Mouse (Mus musculus) cerebellum, adult (tissue): ENCODE results near the gene Hmga1b.
"Not testable (repeated sequence)": the region's sequence is repeated elsewhere in the genome, so short reads cannot be mapped to it uniquely, and the experiment has no call there.

Source experiments
- ATAC-seq: cut with Nextera tagmentation; 2 replicates; pipeline ENCODE4 v1.9.2; 2017; ENCODE audit warnings: mild to moderate bottlenecking, moderate library complexity, mixed read lengths; ENCODE audit not compliant: insufficient number of reproducible peaks, low FRiP score, low TSS enrichment

Hmga1b gene

GRCm38 (mm10) chr11:120762672-120763041, at the start of gene Hmga1b:
Gene Hmga1b, plus strand, starts transcription at chr11:120762794.
- not testable (repeated sequence) for ATAC-seq

- ATAC-seq: peak; percentile 97
These were observed 48.7 kb upstream of the Hmga1b start, which contains the start of the genes Cenpx and Lrrc45 for GRCm38 (mm10) chr11:120713580-120714518. Gene Cenpx, minus strand, starts transcription at chr11:120713738. Gene Lrrc45, plus strand, starts transcription at chr11:120713925.

- no peak for ATAC-seq
These were observed 48.0 kb upstream of the Hmga1b start for GRCm38 (mm10) chr11:120714546-120714945.

GRCm38 (mm10) chr11:120715131-120715530, 47.5 kb upstream of the Hmga1b start:
- ATAC-seq: no peak

- ATAC-seq: no peak
These were observed 43.4 kb upstream of the Hmga1b start for GRCm38 (mm10) chr11:120719242-120719641.

GRCm38 (mm10) chr11:120719841-120720376, 42.7 kb upstream of the Hmga1b start:
- ATAC-seq: no peak

GRCm38 (mm10) chr11:120720450-120720849, 42.1 kb upstream of the Hmga1b start:
- peak; percentile 51; the same call in 1 of the 2 replicates for ATAC-seq

- ATAC-seq: peak; percentile 53; the same call in 1 of the 2 replicates
These were observed 41.2 kb upstream of the Hmga1b start, which contains the start of gene Rac3 for GRCm38 (mm10) chr11:120721124-120722066. Gene Rac3, plus strand, starts transcription at chr11:120721470.

- ATAC-seq: no peak
These were observed 40.4 kb upstream of the Hmga1b start for GRCm38 (mm10) chr11:120722067-120722630.

GRCm38 (mm10) chr11:120722761-120723382, 39.7 kb upstream of the Hmga1b start:
- no peak for ATAC-seq

GRCm38 (mm10) chr11:120723509-120723908, 39.1 kb upstream of the Hmga1b start:
- no peak for ATAC-seq

GRCm38 (mm10) chr11:120726243-120727168, 36.1 kb upstream of the Hmga1b start:
- no peak for ATAC-seq

- peak; percentile 92 for ATAC-seq
These were observed 35.4 kb upstream of the Hmga1b start, which contains the start of gene Dcxr for GRCm38 (mm10) chr11:120727169-120727527. Gene Dcxr, minus strand, starts transcription at chr11:120727281.

- ATAC-seq: no peak
These were observed 35.0 kb upstream of the Hmga1b start for GRCm38 (mm10) chr11:120727564-120727963.

GRCm38 (mm10) chr11:120728530-120729240, 33.9 kb upstream of the Hmga1b start:
- ATAC-seq: no peak

- ATAC-seq: not testable (repeated sequence)
These were observed 33.1 kb upstream of the Hmga1b start for GRCm38 (mm10) chr11:120729432-120730050.

GRCm38 (mm10) chr11:120730331-120730870, 32.2 kb upstream of the Hmga1b start:
- ATAC-seq: no peak
